Mouse (Mus musculus) bone marrow macrophage, adult 2 months (primary cell): ENCODE measurements around the gene Syn1.

Experiments used
- CTCF ChIP-seq: IDR thresholded peaks from 2 replicates; pipeline ENCODE4 v1.5.1; 2012; ENCODE audit warnings: low read depth, mild to moderate bottlenecking, low read length, moderate library complexity
- POLR2A ChIP-seq: IDR thresholded peaks from 2 replicates; pipeline ENCODE4 v1.6.1; 2012; ENCODE audit warnings: mild to moderate bottlenecking, low read depth, low read length, borderline replicate concordance

DNA sequence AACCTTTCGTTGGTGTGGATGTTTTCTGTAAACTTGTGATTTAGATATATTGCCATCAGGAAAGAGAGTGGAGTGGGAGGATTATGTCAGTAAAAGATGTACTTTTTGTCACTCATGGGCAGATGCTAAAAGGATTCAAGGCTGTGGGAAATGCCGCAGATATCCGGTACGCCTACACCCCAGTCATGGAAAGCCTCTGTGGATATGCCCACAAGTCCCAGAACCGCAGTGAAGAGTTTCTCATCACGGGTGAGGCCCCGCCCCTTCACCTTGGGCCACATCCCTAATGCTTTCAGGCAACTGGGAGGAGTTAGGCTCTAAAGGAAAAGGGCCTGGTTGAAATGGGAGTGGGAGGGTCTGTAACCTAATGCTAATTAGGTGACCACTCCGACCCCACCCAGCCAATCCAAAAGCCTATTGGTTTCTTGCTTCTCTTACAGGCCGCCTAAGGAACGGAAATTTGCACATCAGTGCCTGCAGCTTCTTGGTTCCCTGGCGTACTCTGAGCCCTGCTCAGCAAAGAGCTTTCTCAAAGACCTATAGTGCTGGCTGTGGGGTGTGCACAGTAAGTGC is 47.8 kb downstream of the Syn1 start:
- TF ChIP-seq POLR2A, result no peak
- TF ChIP-seq CTCF, result no peak
